ENCODE assay signal across 42 mouse cellular contexts in genomic region chr11:50393306-50393705, GRCm38 (mm10). TPM values are rescaled to one million over a fixed set of nuclear protein-coding genes. Genes with fewer than 3 reads are reported as not detected.
"Had no signal": no experiment of that assay in that cellular context is flagged by ENCODE, and none has a peak within 500 bp of the region (broad histone marks: within the 10 kb centered on the region; RNA-seq: fewer than 3 reads in every experiment).

No protein-coding gene starts in this region.

- H3K4me3 ChIP-seq: heart, embryonic 12.5 days; heart, embryonic 13.5 days; heart, embryonic 15.5 days; hindbrain, embryonic 10.5 days; hindbrain, embryonic 12.5 days; hindbrain, embryonic 13.5 days; hindbrain, embryonic 15.5 days; intestine, embryonic 15.5 days; kidney, embryonic 15.5 days; layer of hippocampus, adult 2 months; left cerebral cortex, adult 2 months had no signal

- H3K9ac ChIP-seq: heart, embryonic 12.5 days; heart, embryonic 13.5 days; heart, embryonic 15.5 days; hindbrain, embryonic 12.5 days; hindbrain, embryonic 13.5 days; hindbrain, embryonic 14.5 days; hindbrain, embryonic 15.5 days; intestine, embryonic 15.5 days; kidney, embryonic 15.5 days had no signal

- H3K4me1 ChIP-seq: hindbrain, embryonic 12.5 days; hindbrain, embryonic 13.5 days; hindbrain, embryonic 15.5 days; intestine, embryonic 15.5 days; kidney, embryonic 15.5 days had no signal

- H3K9me3 ChIP-seq: heart, embryonic 12.5 days; heart, embryonic 13.5 days; heart, embryonic 15.5 days; hindbrain, embryonic 10.5 days; hindbrain, embryonic 12.5 days; hindbrain, embryonic 13.5 days; hindbrain, embryonic 15.5 days; intestine, embryonic 15.5 days; kidney, embryonic 15.5 days had no signal

- H3K4me2 ChIP-seq: heart, embryonic 11.5 days; heart, embryonic 12.5 days; heart, embryonic 13.5 days; heart, embryonic 15.5 days; hindbrain, embryonic 12.5 days; hindbrain, embryonic 13.5 days; hindbrain, embryonic 14.5 days; hindbrain, embryonic 15.5 days; intestine, embryonic 15.5 days; kidney, embryonic 15.5 days had no signal

- H3K27ac ChIP-seq: heart, embryonic 13.5 days; heart, embryonic 15.5 days; hindbrain, embryonic 10.5 days; hindbrain, embryonic 12.5 days; hindbrain, embryonic 13.5 days; hindbrain, embryonic 14.5 days; hindbrain, embryonic 15.5 days; hindbrain, postnatal 0 days; intestine, embryonic 15.5 days; kidney, embryonic 15.5 days; kidney, postnatal 0 days; layer of hippocampus, adult 2 months; left cerebral cortex, adult 2 months had no signal

- ATAC-seq: hindbrain, embryonic 16.5 days; hindbrain, postnatal 0 days; inflammation-experienced regulatory T-cells, adult 6 months; intestine, embryonic 15.5 days; intestine, embryonic 16.5 days; intestine, postnatal 0 days had no signal

- H3K27me3 ChIP-seq: heart, embryonic 12.5 days; heart, embryonic 13.5 days; heart, embryonic 15.5 days; hindbrain, embryonic 12.5 days; hindbrain, embryonic 13.5 days; hindbrain, embryonic 15.5 days; intestine, embryonic 15.5 days; kidney, embryonic 15.5 days had no signal

- DNase-seq: heart, postnatal 10 days; heart, postnatal 36 days; heart, postnatal 4 days; kidney, adult 11 months; kidney, adult 18-20 months; kidney, adult 2 months; kidney, adult 8-10 months; kidney, adult 9 months; kidney, postnatal 10 days; kidney, postnatal 14 days; kidney, postnatal 25 days; kidney, postnatal 36 days; kidney, postnatal 4 days; layer of hippocampus, adult 9-11 months; layer of hippocampus, postnatal 36 days had no signal

RNA-seq across cellular contexts. Expression of gene Cby3, which starts 39.0 kb away (rescaled TPM):
- total RNA-seq: heart, postnatal 10 days; heart, postnatal 36 days; heart, postnatal 4 days; hematopoietic stem cell, adult 5-6 weeks; layer of hippocampus, adult 18-20 months; layer of hippocampus, postnatal 10 days; layer of hippocampus, postnatal 14 days; layer of hippocampus, postnatal 36 days; left cerebral cortex, adult 2 months; left cerebral cortex, adult 8-10 months had no signal
- polyA plus RNA-seq: heart, embryonic 11.5 days; heart, embryonic 13.5 days; heart, embryonic 14.5 days; heart, embryonic 16.5 days; heart, postnatal 0 days; inflammation-experienced regulatory T-cells, adult 6 months had no signal
